Comparison of ENCODE assay signal across 9 mouse cellular contexts in genomic region chr2:74663291-74663925, GRCm38 (mm10). TPM values are rescaled to one million over a fixed set of nuclear protein-coding genes. Genes with fewer than 3 reads are reported as not detected.
DNase-seq lines count a peak whose midpoint lies in the region; ATAC-seq and TF ChIP-seq lines count a peak whose summit lies in the region.
"Had no signal": no experiment of that assay in that cellular context is flagged by ENCODE, and none has a peak within 500 bp of the region (broad histone marks: within the 10 kb centered on the region; RNA-seq: fewer than 3 reads in every experiment).

No protein-coding gene starts in this region.

- peak; percentile 71 for DNase-seq in adrenal gland, postnatal 14 days
- no peak for DNase-seq in adrenal gland, postnatal 4 days (ENCODE audit: low spot score in 2 of 2)
- DNase-seq in liver, embryonic 11.5 days (ENCODE audit: low spot score) = peak; percentile 29
- DNase-seq in liver = no peak
- peak; percentile 77 for DNase-seq in embryonic facial prominence, embryonic 14.5 days (ENCODE audit: low spot score)
- peak; percentile 50 to 79 for DNase-seq in left cerebral cortex, postnatal 25 days (ENCODE audit: low spot score in 2 of 2)

- H3K27ac ChIP-seq in liver, embryonic 11.5 days (ENCODE audit: low read depth, low read length) = no peak overlapping the region
- no peak overlapping the region for H3K27ac ChIP-seq in embryonic facial prominence, embryonic 14.5 days (replicated peaks; ENCODE audit: low read depth, low read length)

- no peaks in the 10 kb centered on the region for H3K79me2 ChIP-seq in myocyte (ENCODE audit: control insufficient read depth, insufficient read depth)

- H3K4me1 ChIP-seq in liver, embryonic 11.5 days (replicated peaks; ENCODE audit: control insufficient read depth, insufficient read depth, low read length) = peaks cover 6% of the 10 kb centered on the region
- H3K4me1 ChIP-seq in embryonic facial prominence, embryonic 14.5 days (ENCODE audit: control insufficient read depth, insufficient read depth, low read length) = peaks cover 3% of the 10 kb centered on the region; the same call in 1 of the 2 replicates

- H3K9ac ChIP-seq in liver, embryonic 11.5 days (ENCODE audit: low read depth, low read length) = no peak overlapping the region
- H3K9ac ChIP-seq in embryonic facial prominence, embryonic 14.5 days (ENCODE audit: low read depth, low read length) = no peak overlapping the region

- intact Hi-C loops in left cerebral cortex, postnatal 25 days (cut with DNase I) = loop anchor here (1.0 to 10.0 kb wide), 5 partner anchors 363 to 889 kb away; partner anchors contain the start of gene Chn1

- WGBS in liver, embryonic 11.5 days = 5% methylated on average over 18 of the region's 18 CpGs
- 4% methylated on average over 18 of the region's 18 CpGs for WGBS in embryonic facial prominence, embryonic 14.5 days

- no peak for TF ChIP-seq POLR2A in myocyte (IDR thresholded peaks at IDR 0.05; ENCODE audit: insufficient read length, low read depth)

- no peaks in the 10 kb centered on the region for H3K9me3 ChIP-seq in liver, embryonic 11.5 days (ENCODE audit: control insufficient read depth, low read length)
- no peaks in the 10 kb centered on the region for H3K9me3 ChIP-seq in embryonic facial prominence, embryonic 14.5 days (ENCODE audit: control insufficient read depth, low read length)

- H3ac ChIP-seq in myocyte (ENCODE audit: control insufficient read depth, insufficient read length) = no peak overlapping the region

- ATAC-seq in liver, embryonic 11.5 days (replicated peaks; ENCODE audit: low FRiP score) = no peak
- 0 out of 2 replicates have a peak, but pooled peaks have one; percentile 56 for ATAC-seq in embryonic facial prominence, embryonic 14.5 days (ENCODE audit: low read depth)
- no peak for ATAC-seq in erythroid progenitor cell, adult 5-6 weeks (replicated peaks; ENCODE audit: low FRiP score, poor library complexity, severe bottlenecking)

- peaks cover 98% of the 10 kb centered on the region for H3K27me3 ChIP-seq in liver, embryonic 11.5 days (replicated peaks; ENCODE audit: control insufficient read depth, insufficient read depth, low read length)
- H3K27me3 ChIP-seq in embryonic facial prominence, embryonic 14.5 days (replicated peaks; ENCODE audit: control insufficient read depth, insufficient read depth, low read length) = peaks cover 99% of the 10 kb centered on the region
- peaks cover 60% of the 10 kb centered on the region for H3K27me3 ChIP-seq in myocyte (ENCODE audit: control insufficient read depth, insufficient read depth, insufficient read length)

- H3K4me2 ChIP-seq in liver, embryonic 11.5 days = no peak overlapping the region
- no peak overlapping the region for H3K4me2 ChIP-seq in embryonic facial prominence, embryonic 14.5 days (ENCODE audit: low read depth, low read length)
- H3K4me2 ChIP-seq in myocyte (ENCODE audit: low read depth) = peak overlapping the region; percentile 37

- H3K4me3 ChIP-seq in liver, embryonic 11.5 days (ENCODE audit: low read depth, low read length) = no peak overlapping the region
- H3K4me3 ChIP-seq in embryonic facial prominence, embryonic 14.5 days (ENCODE audit: low read depth, low read length) = no peak overlapping the region
- no peak overlapping the region for H3K4me3 ChIP-seq in myocyte
- H3K4me3 ChIP-seq: erythroblast, embryonic 14.5 days had no signal

- no peaks in the 10 kb centered on the region for H3K36me3 ChIP-seq in liver, embryonic 11.5 days (ENCODE audit: control insufficient read depth, insufficient read depth, low read length)
- H3K36me3 ChIP-seq in embryonic facial prominence, embryonic 14.5 days (ENCODE audit: control insufficient read depth, insufficient read depth, low read length) = no peaks in the 10 kb centered on the region
- no peaks in the 10 kb centered on the region for H3K36me3 ChIP-seq in myocyte (ENCODE audit: control insufficient read depth, insufficient read depth)

TF ChIP-seq in myocyte, 11 proteins besides CTCF, POLR2A, EP300 and RAD21:
- no peak for TF ChIP-seq REST (IDR thresholded peaks at IDR 0.05; ENCODE audit: insufficient read depth, insufficient read length)
- TF ChIP-seq MYOG (IDR thresholded peaks at IDR 0.05; ENCODE audit: control insufficient read depth in 1 of 3, insufficient read depth in 1 of 3, insufficient read length in 2 of 3, low read depth in 2 of 3) = no peak
- TF ChIP-seq TCF3 (IDR thresholded peaks at IDR 0.05; ENCODE audit: insufficient read length, low read depth) = no peak
- no peak for TF ChIP-seq CEBPB (IDR thresholded peaks at IDR 0.05; ENCODE audit: insufficient read depth, poor library complexity, severe bottlenecking)
TF ChIP-seq in myocyte: peak in this region for 0.

RNA-seq across cellular contexts. Expression of gene Evx2, which starts 4.1 kb away (rescaled TPM):
- total RNA-seq in adrenal gland, postnatal 14 days (2021) = not detected in 2 replicates
- not detected for total RNA-seq in adrenal gland, postnatal 4 days (2021)
- polyA plus RNA-seq in liver, embryonic 11.5 days (2014; fragmentation: Nextera tagmentation; extraction: Ambion mirVana) = 0.12 TPM in 1 of 2 replicates, not detected in the other
- polyA plus RNA-seq in embryonic facial prominence, embryonic 14.5 days (2014; fragmentation: Nextera tagmentation; extraction: Ambion mirVana) = not detected in 2 replicates
- total RNA-seq in left cerebral cortex, postnatal 25 days (2021) = not detected
- polyA plus RNA-seq in myocyte (2012; fragmentation: generic; extraction: Trizol) = not detected
- total RNA-seq in erythroid progenitor cell, adult 5-6 weeks (2015; ENCODE audit: low replicate concordance) = not detected in 2 replicates
- total RNA-seq in erythroid progenitor cell, adult 5-6 weeks (2017; ENCODE audit: low replicate concordance) = not detected in 2 replicates
- polyA plus RNA-seq: erythroblast, embryonic 14.5 days had no signal

RNA-seq across cellular contexts. Expression of gene Hoxd13, which starts 4.7 kb away (rescaled TPM):
- total RNA-seq in adrenal gland, postnatal 14 days (2021) = not detected in 2 replicates
- total RNA-seq in adrenal gland, postnatal 4 days (2021) = not detected
- 0.06 and 0.45 TPM in 2 replicates for polyA plus RNA-seq in liver, embryonic 11.5 days (2014; fragmentation: Nextera tagmentation; extraction: Ambion mirVana)
- not detected in 2 replicates for polyA plus RNA-seq in embryonic facial prominence, embryonic 14.5 days (2014; fragmentation: Nextera tagmentation; extraction: Ambion mirVana)
- not detected for total RNA-seq in left cerebral cortex, postnatal 25 days (2021)
- polyA plus RNA-seq in myocyte (2012; fragmentation: generic; extraction: Trizol) = not detected
- not detected in 2 replicates for total RNA-seq in erythroid progenitor cell, adult 5-6 weeks (2015; ENCODE audit: low replicate concordance)
- total RNA-seq in erythroid progenitor cell, adult 5-6 weeks (2017; ENCODE audit: low replicate concordance) = not detected in 2 replicates
- polyA plus RNA-seq: erythroblast, embryonic 14.5 days had no signal

RNA-seq across cellular contexts. Expression of gene Hoxd12, which starts 11.4 kb away (rescaled TPM):
- total RNA-seq in adrenal gland, postnatal 14 days (2021) = not detected in 2 replicates
- not detected for total RNA-seq in adrenal gland, postnatal 4 days (2021)
- polyA plus RNA-seq in liver, embryonic 11.5 days (2014; fragmentation: Nextera tagmentation; extraction: Ambion mirVana) = 0.12 and 0.49 TPM in 2 replicates
- not detected in 2 replicates for polyA plus RNA-seq in embryonic facial prominence, embryonic 14.5 days (2014; fragmentation: Nextera tagmentation; extraction: Ambion mirVana)
- not detected for total RNA-seq in left cerebral cortex, postnatal 25 days (2021)
- polyA plus RNA-seq in myocyte (2012; fragmentation: generic; extraction: Trizol) = not detected
- not detected in 2 replicates for total RNA-seq in erythroid progenitor cell, adult 5-6 weeks (2015; ENCODE audit: low replicate concordance)
- not detected in 2 replicates for total RNA-seq in erythroid progenitor cell, adult 5-6 weeks (2017; ENCODE audit: low replicate concordance)
- polyA plus RNA-seq: erythroblast, embryonic 14.5 days had no signal

RNA-seq across cellular contexts. Expression of gene Hoxd11, which starts 15.9 kb away (rescaled TPM):
- not detected in 2 replicates for total RNA-seq in adrenal gland, postnatal 14 days (2021)
- 1 to 10 TPM in 1 of 2 experiments, not detected in 1; 5.1 TPM for total RNA-seq in adrenal gland, postnatal 4 days (2021)
- polyA plus RNA-seq in liver, embryonic 11.5 days (2014; fragmentation: Nextera tagmentation; extraction: Ambion mirVana) = 0.14 and 0.44 TPM in 2 replicates
- polyA plus RNA-seq in embryonic facial prominence, embryonic 14.5 days (2014; fragmentation: Nextera tagmentation; extraction: Ambion mirVana) = not detected in 2 replicates
- total RNA-seq in left cerebral cortex, postnatal 25 days (2021) = not detected
- not detected for polyA plus RNA-seq in myocyte (2012; fragmentation: generic; extraction: Trizol)
- total RNA-seq in erythroid progenitor cell, adult 5-6 weeks (2015; ENCODE audit: low replicate concordance) = not detected in 2 replicates
- not detected in 2 replicates for total RNA-seq in erythroid progenitor cell, adult 5-6 weeks (2017; ENCODE audit: low replicate concordance)
- polyA plus RNA-seq: erythroblast, embryonic 14.5 days had no signal

RNA-seq across cellular contexts. Expression of gene Hoxd10, which starts 28.3 kb away (rescaled TPM):
- total RNA-seq in adrenal gland, postnatal 14 days (2021) = 0.71 TPM in 1 of 2 replicates, not detected in the other
- total RNA-seq in adrenal gland, postnatal 4 days (2021) = 1 to 10 TPM in 1 of 2 experiments, under 1 TPM in 1; 0.71 to 5.2 TPM
- 0.09 and 0.30 TPM in 2 replicates for polyA plus RNA-seq in liver, embryonic 11.5 days (2014; fragmentation: Nextera tagmentation; extraction: Ambion mirVana)
- 0.37 and 0.45 TPM in 2 replicates for polyA plus RNA-seq in embryonic facial prominence, embryonic 14.5 days (2014; fragmentation: Nextera tagmentation; extraction: Ambion mirVana)
- total RNA-seq in left cerebral cortex, postnatal 25 days (2021) = not detected
- polyA plus RNA-seq in myocyte (2012; fragmentation: generic; extraction: Trizol) = not detected
- total RNA-seq in erythroid progenitor cell, adult 5-6 weeks (2015; ENCODE audit: low replicate concordance) = not detected in 2 replicates
- total RNA-seq in erythroid progenitor cell, adult 5-6 weeks (2017; ENCODE audit: low replicate concordance) = not detected in 2 replicates
- polyA plus RNA-seq: erythroblast, embryonic 14.5 days had no signal

Comparison
In these comparisons a context has a peak if more than half of its experiments do, and no peak if none do; other contexts are left out.
1. DNase-seq: peak in adrenal gland, postnatal 14 days (single experiment), liver, embryonic 11.5 days (single experiment), embryonic facial prominence, embryonic 14.5 days (single experiment) and left cerebral cortex, postnatal 25 days (2 of 2); none in adrenal gland, postnatal 4 days (0 of 2) and liver (single experiment).